Mouse (Mus musculus) liver, postnatal 0 days (tissue): ENCODE data around the gene Il15ra.

Source experiments
- CTCF ChIP-seq: sonication (generic); IDR thresholded peaks from 2 replicates; pipeline ENCODE4 v1.5.1; 2016; ENCODE audit warnings: antibody characterized with exemption, low read depth
- EP300 ChIP-seq: IDR thresholded peaks from 2 replicates; pipeline ENCODE4 v1.6.1; 2016; ENCODE audit warnings: antibody characterized with exemption, low read depth, mild to moderate bottlenecking

DNA sequence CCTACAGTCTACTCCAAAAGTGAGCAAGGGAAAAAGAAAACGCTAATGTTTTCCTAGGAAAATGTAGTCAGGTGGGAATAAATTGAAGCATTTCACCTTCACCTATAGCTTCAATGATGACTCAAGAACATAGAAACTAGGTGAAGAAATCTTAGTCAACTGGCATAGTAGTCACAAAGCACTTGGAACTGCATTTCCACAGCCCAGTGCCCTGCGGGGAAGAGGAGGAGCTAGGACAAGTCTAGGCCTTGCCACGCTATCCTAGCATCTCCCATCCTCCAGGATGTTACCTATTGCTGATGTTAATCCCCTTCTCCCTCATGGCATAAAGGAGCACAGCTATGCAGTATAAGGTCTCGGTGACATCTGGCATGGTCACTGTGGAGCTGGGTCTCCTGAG is 57.5 kb downstream of the Il15ra start:
- TF ChIP-seq EP300 (no peak), CTCF (no peak)
